Mouse (Mus musculus) CH12.LX (cell line): ENCODE data around the gene Alx3.

Experiments used
- CTCF ChIP-seq, 2 experiments: IDR thresholded peaks in 1 of 2; conservative IDR thresholded peaks in 1 of 2; 2 replicates each; pipeline ENCODE4 v1.5.1; 2011 to 2012; ENCODE audit warnings: low read depth in 2 of 2, low read length in 2 of 2, improper control_type of control experiment in 1 of 2, inconsistent platforms in 1 of 2, mild to moderate bottlenecking in 1 of 2, moderate library complexity in 1 of 2
- EP300 ChIP-seq: IDR thresholded peaks from 2 replicates; pipeline ENCODE4 v1.6.1; 2011; ENCODE audit warnings: low read length, improper control_type of control experiment
- KAT2A ChIP-seq: IDR thresholded peaks from 2 replicates; pipeline ENCODE4 v1.6.1; 2012; ENCODE audit warnings: low read length, improper control_type of control experiment, inconsistent platforms; ENCODE audit not compliant: insufficient replicate concordance
- MAFK ChIP-seq: IDR thresholded peaks from 2 replicates; pipeline ENCODE4 v1.6.1; 2011; ENCODE audit warnings: low read length, improper control_type of control experiment; ENCODE audit not compliant: insufficient replicate concordance
- MAX ChIP-seq: IDR thresholded peaks from 2 replicates; pipeline ENCODE4 v1.6.1; 2011; ENCODE audit warnings: low read length, improper control_type of control experiment
- MAZ ChIP-seq: IDR thresholded peaks from 2 replicates; pipeline ENCODE4 v1.6.1; 2012; ENCODE audit warnings: low read depth, mild to moderate bottlenecking, inconsistent platforms, low read length, improper control_type of control experiment, moderate library complexity
- POLR2A ChIP-seq: IDR thresholded peaks from 2 replicates; pipeline ENCODE4 v1.6.1; 2011; ENCODE audit warnings: low read depth, mild to moderate bottlenecking, improper control_type of control experiment, low read length
- POLR2AphosphoS2 ChIP-seq: IDR thresholded peaks from 2 replicates; pipeline ENCODE4 v1.6.1; 2011; ENCODE audit warnings: low read depth, low read length, improper control_type of control experiment
- RAD21 ChIP-seq: IDR thresholded peaks from 2 replicates; pipeline ENCODE4 v1.6.1; 2011; ENCODE audit warnings: low read depth, mild to moderate bottlenecking, low read length, improper control_type of control experiment, moderate library complexity

GRCm38 (mm10) chr3:107586504-107586903, 8.3 kb upstream of the Alx3 start:
- TF ChIP-seq POLR2A (no peak), RAD21 (no peak), MAZ (no peak), MAX (no peak), EP300 (no peak), CTCF (conservative IDR thresholded peaks at IDR 0.05 in 1 of 2, IDR thresholded peaks at IDR 0.05 in 1 of 2; ENCODE audit: low read depth in 2 of 2, low read length in 2 of 2) (no peak), POLR2AphosphoS2 (no peak), MAFK (no peak), KAT2A (no peak)
